Mouse (Mus musculus) liver, embryonic 14.5 days (tissue): Measurements from ENCODE around the gene Ppm1n. TPM values are rescaled to one million over a fixed set of nuclear protein-coding genes. Genes with fewer than 3 reads are reported as not detected.

Experiments used
- ATAC-seq: fragments of 200-750 bp; cut with Nextera tagmentation; 2 replicates; pipeline ENCODE4 v1.8.0; 2017; ENCODE audit warnings: moderate number of reproducible peaks, mild to moderate bottlenecking, moderate library complexity; ENCODE audit not compliant: insufficient read depth
- DNase-seq, 3 experiments: peaks; one replicate each; pipeline ENCODE4 v3.0.0-alpha.2; 2012 to 2013; ENCODE audit warnings: low read depth in 3 of 3, low spot score in 3 of 3
- H3K27ac ChIP-seq: fragments of 300-500 bp; sonication (generic); 2 replicates; pipeline ENCODE4 v1.5.1; 2014; ENCODE audit warnings: moderate library complexity, mild to moderate bottlenecking, control low read depth, inconsistent platforms
- H3K27me3 ChIP-seq: fragments of 300-500 bp; sonication (generic); 2 replicates; pipeline ENCODE4 v1.6.1; 2014; ENCODE audit warnings: mild to moderate bottlenecking, low read length, moderate library complexity; ENCODE audit not compliant: control insufficient read depth, insufficient read depth
- H3K36me3 ChIP-seq: fragments of 300-500 bp; sonication (generic); replicated peaks from 2 replicates; pipeline ENCODE4 v1.6.1; 2014; ENCODE audit warnings: low read depth; ENCODE audit not compliant: control insufficient read depth, insufficient read depth
- H3K4me1 ChIP-seq, 2 experiments: fragments of 200-500 bp in 1 of 2; fragments of 300-500 bp in 1 of 2; sonication (generic) in 1 of 2; replicated peaks; 2 replicates each; pipeline ENCODE4 v1.6.1; 2012 to 2014; ENCODE audit warnings: antibody characterized with exemption in 1 of 2, inconsistent platforms in 1 of 2, low read length in 1 of 2; ENCODE audit not compliant: control insufficient read depth in 2 of 2, insufficient read depth in 2 of 2
- H3K4me2 ChIP-seq: fragments of 300-500 bp; sonication (generic); 2 replicates; pipeline ENCODE4 v1.6.1; 2014; ENCODE audit warnings: low read depth, mild to moderate bottlenecking, control low read depth, moderate library complexity
- H3K4me3 ChIP-seq, 2 experiments: fragments of 200-500 bp in 1 of 2; fragments of 300-500 bp in 1 of 2; sonication (generic) in 1 of 2; 2 replicates each; pipeline ENCODE4 v1.5.1; 2012 to 2014; ENCODE audit warnings: low read depth in 2 of 2, low read length in 2 of 2, mild to moderate bottlenecking in 2 of 2, control low read depth in 1 of 2, inconsistent platforms in 1 of 2, moderate library complexity in 1 of 2; ENCODE audit not compliant: insufficient read depth in 1 of 2
- H3K9ac ChIP-seq: fragments of 300-500 bp; sonication (generic); replicated peaks from 2 replicates; pipeline ENCODE4 v1.6.1; 2014; ENCODE audit warnings: mild to moderate bottlenecking, control low read depth, moderate library complexity
- H3K9me3 ChIP-seq: fragments of 300-500 bp; sonication (generic); 2 replicates; pipeline ENCODE4 v1.6.1; 2016; ENCODE audit warnings: low read length, mixed read lengths; ENCODE audit not compliant: control insufficient read depth
- CTCF ChIP-seq: IDR thresholded peaks from 2 replicates; pipeline ENCODE4 v1.5.1; 2016; ENCODE audit warnings: antibody characterized with exemption, low read depth, control low read depth
- EP300 ChIP-seq: IDR thresholded peaks from 2 replicates; pipeline ENCODE4 v1.6.1; 2016; ENCODE audit warnings: antibody characterized with exemption, low read depth
- WGBS: fragments of 180-500 bp; shearing (Covaris S2); extraction: QIAGEN DNeasy Blood & Tissue Kit; methylation state at CpG from one replicate; pipeline ENCODE4 v1.1.7; 2014; ENCODE audit not compliant: insufficient replicate concordance; 5-methylcytosine and 5-hydroxymethylcytosine counted together
- polyA plus RNA-seq, 2 experiments: library from polyadenylated mRNA; depleted of rRNA in 1 of 2; stranded (reverse) in 1 of 2; unstranded in 1 of 2; fragments of >200 nt; fragmentation: Nextera tagmentation in 1 of 2; extraction: Ambion mirVana in 1 of 2; gene quantifications; 2 replicates each; pipeline versions ENCODE4 v1.2.1 to v1.2.3; 2012 to 2014

Ppm1n gene
- polyA plus RNA-seq, 2 experiments: 0.04 TPM; not detected in 1

DNA sequence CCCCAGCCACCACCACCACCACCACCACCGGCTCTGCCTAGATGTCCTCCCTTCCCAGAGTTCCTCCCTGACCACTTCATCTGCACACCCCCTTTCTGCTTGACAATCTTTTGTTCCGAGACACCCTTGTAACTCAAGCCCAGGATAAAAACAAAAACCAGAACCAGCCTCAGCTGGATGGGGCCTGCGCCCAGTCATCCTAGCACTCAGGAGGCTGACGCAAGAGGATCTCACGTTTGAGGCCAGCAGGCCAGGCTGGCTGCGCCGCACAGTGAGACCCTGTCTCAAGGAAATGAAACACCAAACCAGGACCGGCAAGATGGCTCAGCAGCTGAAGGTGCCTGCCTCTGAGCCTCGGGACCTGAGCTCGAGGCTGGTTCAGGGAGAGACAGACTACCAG lies 12.8 kb downstream of the Ppm1n start:
- Histone ChIP-seq H3K4me3 (0 out of 4 replicates have a peak overlapping the region, but pooled peaks of 1 of the 2 experiments have one; percentile 4), H3K4me1 (peaks cover 52 to 54% of the 10 kb centered on the region in 2 experiments)

GRCm38 (mm10) chr7:19265928-19266822 lies 13.7 kb downstream of the Ppm1n start:
- H3K4me3 ChIP-seq: 0 out of 4 replicates have a peak overlapping the region, but pooled peaks of 1 of the 2 experiments have one; percentile 3
- no peak for DNase-seq
- WGBS: 31% methylated on average over 10 of the region's 10 CpGs

More for the DNA sequence above, 12.8 kb downstream of the Ppm1n start:
- Histone ChIP-seq H3K9me3 (no peaks in the 10 kb centered on the region), H3K27ac (peak overlapping the region; percentile 62), H3K36me3 (peaks cover 20% of the 10 kb centered on the region), H3K9ac (peak overlapping the region; percentile 2), H3K27me3 (no peaks in the 10 kb centered on the region), H3K4me2 (peak overlapping the region; percentile 72)
- no peak for TF ChIP-seq EP300
- no peak for TF ChIP-seq CTCF
- DNase-seq (no peak), ATAC-seq (no peak)
- WGBS: 44% methylated on average over 10 of the region's 10 CpGs

GRCm38 (mm10) chr7:19265147-19265546 lies 14.7 kb downstream of the Ppm1n start:
- DNase-seq (peak in 1 of 3 experiments; percentile 55), ATAC-seq (peak; percentile 82)
- H3K36me3 ChIP-seq: peaks cover 33% of the 10 kb centered on the region
- H3K4me2 ChIP-seq: peak overlapping the region; percentile 72
- H3K9ac ChIP-seq: peak overlapping the region; percentile 52
- H3K4me3 ChIP-seq: peak overlapping the region; percentile 10 to 22; a peak in 3 of 4 replicates
- peak overlapping the region; percentile 62 for H3K27ac ChIP-seq
- no peaks in the 10 kb centered on the region for H3K9me3 ChIP-seq
- peaks cover 50 to 54% of the 10 kb centered on the region in 2 experiments for H3K4me1 ChIP-seq
- TF ChIP-seq CTCF (0 out of 2 replicates have a peak, but pooled peaks have one; percentile 13), EP300 (no peak)
- WGBS: 7% methylated on average over 7 of the region's 7 CpGs
- no peaks in the 10 kb centered on the region for H3K27me3 ChIP-seq

More at GRCm38 (mm10) chr7:19265928-19266822, 13.7 kb downstream of the Ppm1n start:
- Histone ChIP-seq H3K36me3 (peaks cover 27% of the 10 kb centered on the region), H3K9ac (peak overlapping the region; percentile 52), H3K9me3 (no peaks in the 10 kb centered on the region), H3K27ac (peak overlapping the region; percentile 62), H3K27me3 (no peaks in the 10 kb centered on the region), H3K4me2 (peak overlapping the region; percentile 72), H3K4me1 (peaks cover 52 to 54% of the 10 kb centered on the region in 2 experiments)
- TF ChIP-seq CTCF: no peak
- no peak for TF ChIP-seq EP300
- no peak for ATAC-seq

DNA sequence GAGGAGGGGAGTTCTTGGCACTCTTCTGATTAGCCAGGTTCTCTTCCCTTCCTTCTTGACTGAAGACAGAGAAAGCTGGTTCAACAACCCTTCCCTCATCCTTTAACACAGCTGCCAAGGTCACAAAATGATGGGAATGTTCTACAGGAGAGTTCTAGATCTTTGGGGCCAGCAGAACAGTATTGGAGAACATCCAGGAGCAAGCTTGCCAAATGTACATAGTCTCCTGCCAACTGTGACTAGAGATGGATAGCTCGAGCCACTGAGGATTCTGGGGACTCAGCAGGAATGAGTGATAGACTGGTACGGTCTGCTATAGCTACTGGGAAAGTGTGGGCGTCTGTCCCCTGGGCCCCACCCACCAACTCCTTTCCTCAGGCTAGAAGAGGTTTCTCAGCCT lies 21.5 kb downstream of the Ppm1n start:
- Histone ChIP-seq H3K9me3 (no peaks in the 10 kb centered on the region), H3K4me1 (peaks cover 13 to 16% of the 10 kb centered on the region in 2 experiments), H3K27me3 (no peaks in the 10 kb centered on the region), H3K4me2 (peak overlapping the region; percentile 65), H3K36me3 (peaks cover 43% of the 10 kb centered on the region), H3K9ac (no peak overlapping the region), H3K4me3 (no peak overlapping the region), H3K27ac (peak overlapping the region; percentile 2; the same call in 1 of the 2 replicates)
- TF ChIP-seq CTCF (no peak), EP300 (no peak)
- DNase-seq (no peak), ATAC-seq (no peak)
- 66% methylated on average over 3 of the region's 3 CpGs for WGBS
